Mouse (Mus musculus): Measurements from ENCODE around the gene Prss54.

- TF ChIP-seq CTCF (IDR thresholded peaks at IDR 0.05; ENCODE audit: borderline replicate concordance, extremely low read depth, insufficient read depth, insufficient read length): no peak
- TF ChIP-seq POLR2A (IDR thresholded peaks at IDR 0.05; ENCODE audit: borderline replicate concordance, extremely low read depth, insufficient read depth, insufficient read length, poor library complexity, severe bottlenecking): no peak
These were observed 30.3 kb downstream of the Prss54 start for GRCm38 (mm10) chr8:95545815-95546214.
